Mouse (Mus musculus) kidney, postnatal 36 days (tissue): ENCODE results near the gene Iqcg.

Experiments used
- DNase-seq, 2 experiments: peaks; one replicate each; pipeline ENCODE4 v3.0.0; 2021 to 2022; ENCODE audit warnings: mixed read lengths in 2 of 2

The Iqcg gene

DNA sequence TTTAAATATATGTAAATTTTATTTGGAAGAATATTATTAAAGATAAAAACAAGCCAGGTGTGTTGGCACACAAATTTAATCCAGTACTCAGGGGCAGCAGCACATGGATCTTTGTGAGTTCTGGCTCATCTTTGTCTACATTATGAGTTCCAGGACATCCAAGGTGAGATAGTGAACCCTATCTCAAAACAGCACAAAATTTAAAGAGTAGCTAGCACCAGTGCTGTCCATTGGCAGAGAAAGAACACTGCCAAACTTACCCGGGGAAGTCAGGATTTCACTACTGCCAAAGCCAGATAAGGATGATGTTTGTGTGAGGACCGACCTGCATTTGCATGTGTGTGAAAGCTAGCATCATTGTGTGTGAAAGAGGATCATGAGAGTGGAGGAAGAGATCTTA is 83.0 kb downstream of the Iqcg start:
- DNase-seq: no peak

- DNase-seq: peak in 1 of 2 experiments; percentile 16
Observed at GRCm38 (mm10) chr16:32972535-32972934, 83.5 kb downstream of the Iqcg start.
